Mouse (Mus musculus): Measurements from ENCODE around the gene Foxo1. TPM values are rescaled to one million over a fixed set of nuclear protein-coding genes. Genes with fewer than 3 reads are reported as not detected.

Gene Foxo1
- polyA plus RNA-seq, 2 experiments: 1.0 to 1.4 TPM

DNA sequence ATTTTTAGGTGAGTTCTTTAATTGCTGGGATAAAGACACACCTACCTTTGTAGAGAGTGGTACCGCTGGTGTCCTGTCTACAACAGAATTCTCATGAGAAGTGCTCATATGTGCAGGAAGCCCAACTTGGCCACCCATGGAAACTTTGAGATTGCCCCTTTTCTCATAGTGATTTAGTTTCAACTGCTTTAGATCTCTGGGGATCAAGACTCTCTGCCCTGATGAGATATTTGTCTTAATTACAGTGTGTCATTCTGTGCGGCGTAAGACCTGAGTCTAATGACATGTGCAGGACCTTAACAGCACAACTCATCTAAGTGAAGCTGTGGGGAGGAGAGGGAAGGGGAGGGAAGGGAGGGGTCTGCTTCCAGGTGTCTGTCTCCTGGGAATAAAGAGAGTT lies 13.7 kb downstream of the Foxo1 start:
- Histone ChIP-seq H3K36me3 (replicated peaks; ENCODE audit: control insufficient read depth, insufficient read depth, low read depth) (no peaks in the 10 kb centered on the region), H3K4me1 (replicated peaks; ENCODE audit: control insufficient read depth in 2 of 2, insufficient read depth in 2 of 2, low read length in 1 of 2) (no peaks in the 10 kb centered on the region; a peak in 1 of 4 replicates), H3K9me3 (ENCODE audit: control insufficient read depth, low read length) (no peaks in the 10 kb centered on the region), H3K4me2 (ENCODE audit: low read depth) (no peak overlapping the region), H3K27me3 (ENCODE audit: control insufficient read depth, insufficient read depth, low read length) (no peaks in the 10 kb centered on the region), H3K4me3 (ENCODE audit: insufficient read depth in 1 of 2, low read depth in 2 of 2, low read length in 2 of 2) (no peak overlapping the region), H3K27ac (no peak overlapping the region), H3K9ac (replicated peaks) (no peak overlapping the region)
- DNase-seq (ENCODE audit: low read depth in 3 of 3, low spot score in 3 of 3): no peak
- TF ChIP-seq EP300 (IDR thresholded peaks at IDR 0.05; ENCODE audit: low read depth) (no peak), CTCF (IDR thresholded peaks at IDR 0.05; ENCODE audit: low read depth) (no peak)
- WGBS (ENCODE audit: insufficient replicate concordance): 79% methylated on average over 3 of the region's 3 CpGs
- no peak for ATAC-seq (ENCODE audit: insufficient read depth)

DNA sequence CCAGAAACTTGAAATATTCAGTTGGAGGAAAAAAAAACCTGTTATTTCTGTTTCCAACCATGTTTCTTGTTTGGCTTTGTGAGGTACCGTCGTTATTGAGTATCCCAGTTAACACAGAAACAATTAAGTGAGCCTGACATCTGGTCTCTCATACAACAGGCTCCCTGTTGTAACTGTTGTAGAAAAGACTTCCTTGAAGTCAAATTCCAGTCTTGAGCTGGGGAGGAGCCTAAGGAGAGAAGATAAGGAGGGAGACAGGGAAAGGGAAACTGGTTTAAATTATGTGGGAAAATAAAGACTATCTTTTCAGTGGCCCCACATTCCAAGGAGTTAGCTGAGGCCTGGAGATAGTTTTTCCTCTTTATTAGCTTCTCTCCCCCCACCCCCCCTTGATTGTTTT lies 14.2 kb downstream of the Foxo1 start:
- DNase-seq (ENCODE audit: low read depth in 3 of 3, low spot score in 3 of 3): no peak
- 61% methylated on average over 2 of the region's 2 CpGs for WGBS (ENCODE audit: insufficient replicate concordance)

DNA sequence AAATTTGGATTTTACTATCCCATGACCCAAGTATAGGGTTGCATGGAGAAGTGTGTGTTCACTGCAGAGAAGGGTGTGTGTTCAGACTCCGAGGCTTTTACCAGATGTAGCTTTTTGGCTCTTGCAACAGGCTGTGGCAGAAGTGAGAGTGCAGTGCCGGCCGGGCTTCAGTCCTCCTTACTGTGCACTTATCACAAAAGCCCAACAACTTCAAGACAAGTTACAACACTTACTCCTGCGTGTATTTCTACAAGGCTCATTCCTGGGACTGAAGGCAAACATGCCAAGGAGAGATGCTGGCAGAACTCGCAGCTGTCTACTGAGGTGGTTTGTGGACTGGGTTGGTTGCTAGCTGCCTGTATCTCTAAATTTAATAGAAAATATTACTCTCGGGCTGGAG lies 15.4 kb downstream of the Foxo1 start:
- Histone ChIP-seq H3K27me3 (ENCODE audit: control insufficient read depth, insufficient read depth, low read length) (no peaks in the 10 kb centered on the region), H3K9ac (replicated peaks) (no peak overlapping the region), H3K27ac (no peak overlapping the region), H3K4me3 (ENCODE audit: insufficient read depth in 1 of 2, low read depth in 2 of 2, low read length in 2 of 2) (no peak overlapping the region), H3K36me3 (replicated peaks; ENCODE audit: control insufficient read depth, insufficient read depth, low read depth) (no peaks in the 10 kb centered on the region), H3K9me3 (ENCODE audit: control insufficient read depth, low read length) (no peaks in the 10 kb centered on the region), H3K4me1 (replicated peaks; ENCODE audit: control insufficient read depth in 2 of 2, insufficient read depth in 2 of 2, low read length in 1 of 2) (no peaks in the 10 kb centered on the region), H3K4me2 (ENCODE audit: low read depth) (no peak overlapping the region)
- DNase-seq (ENCODE audit: low read depth in 3 of 3, low spot score in 3 of 3) (no peak), ATAC-seq (ENCODE audit: insufficient read depth) (no peak)
- WGBS (ENCODE audit: insufficient replicate concordance): 59% methylated on average over 6 of the region's 6 CpGs
- no peak for TF ChIP-seq CTCF (IDR thresholded peaks at IDR 0.05; ENCODE audit: low read depth)
- TF ChIP-seq EP300 (IDR thresholded peaks at IDR 0.05; ENCODE audit: low read depth): no peak

More for the DNA sequence above, 14.2 kb downstream of the Foxo1 start:
- H3K4me3 ChIP-seq (ENCODE audit: insufficient read depth in 1 of 2, low read depth in 2 of 2, low read length in 2 of 2): no peak overlapping the region
- no peak overlapping the region for H3K4me2 ChIP-seq (ENCODE audit: low read depth)
- H3K9ac ChIP-seq (replicated peaks): no peak overlapping the region
- ATAC-seq (ENCODE audit: insufficient read depth): no peak
- no peaks in the 10 kb centered on the region; a peak in 1 of 4 replicates for H3K4me1 ChIP-seq (replicated peaks; ENCODE audit: control insufficient read depth in 2 of 2, insufficient read depth in 2 of 2, low read length in 1 of 2)
- TF ChIP-seq CTCF (IDR thresholded peaks at IDR 0.05; ENCODE audit: low read depth): no peak
- H3K27ac ChIP-seq: no peak overlapping the region
- H3K36me3 ChIP-seq (replicated peaks; ENCODE audit: control insufficient read depth, insufficient read depth, low read depth): no peaks in the 10 kb centered on the region
- no peaks in the 10 kb centered on the region for H3K9me3 ChIP-seq (ENCODE audit: control insufficient read depth, low read length)
- H3K27me3 ChIP-seq (ENCODE audit: control insufficient read depth, insufficient read depth, low read length): no peaks in the 10 kb centered on the region

- H3K27me3 ChIP-seq (ENCODE audit: control insufficient read depth, insufficient read depth, low read length): no peaks in the 10 kb centered on the region
- H3K4me1 ChIP-seq (replicated peaks; ENCODE audit: control insufficient read depth in 2 of 2, insufficient read depth in 2 of 2, low read length in 1 of 2): peaks cover 0 to 2% of the 10 kb centered on the region in 2 experiments; a peak in 1 of 4 replicates
- H3K27ac ChIP-seq: no peak overlapping the region
- H3K4me2 ChIP-seq (ENCODE audit: low read depth): no peak overlapping the region
- DNase-seq (ENCODE audit: low read depth in 3 of 3, low spot score in 3 of 3): no peak
- WGBS (ENCODE audit: insufficient replicate concordance): 78% methylated on average over 2 of the region's 2 CpGs
- no peaks in the 10 kb centered on the region for H3K9me3 ChIP-seq (ENCODE audit: control insufficient read depth, low read length)
- TF ChIP-seq CTCF (IDR thresholded peaks at IDR 0.05; ENCODE audit: low read depth): no peak
- TF ChIP-seq EP300 (IDR thresholded peaks at IDR 0.05; ENCODE audit: low read depth): no peak
- H3K36me3 ChIP-seq (replicated peaks; ENCODE audit: control insufficient read depth, insufficient read depth, low read depth): no peaks in the 10 kb centered on the region
- no peak overlapping the region for H3K4me3 ChIP-seq (ENCODE audit: insufficient read depth in 1 of 2, low read depth in 2 of 2, low read length in 2 of 2)
- H3K9ac ChIP-seq (replicated peaks): no peak overlapping the region
- ATAC-seq (ENCODE audit: insufficient read depth): no peak
Observed at GRCm38 (mm10) chr3:52290811-52291210, 22.7 kb downstream of the Foxo1 start.

DNA sequence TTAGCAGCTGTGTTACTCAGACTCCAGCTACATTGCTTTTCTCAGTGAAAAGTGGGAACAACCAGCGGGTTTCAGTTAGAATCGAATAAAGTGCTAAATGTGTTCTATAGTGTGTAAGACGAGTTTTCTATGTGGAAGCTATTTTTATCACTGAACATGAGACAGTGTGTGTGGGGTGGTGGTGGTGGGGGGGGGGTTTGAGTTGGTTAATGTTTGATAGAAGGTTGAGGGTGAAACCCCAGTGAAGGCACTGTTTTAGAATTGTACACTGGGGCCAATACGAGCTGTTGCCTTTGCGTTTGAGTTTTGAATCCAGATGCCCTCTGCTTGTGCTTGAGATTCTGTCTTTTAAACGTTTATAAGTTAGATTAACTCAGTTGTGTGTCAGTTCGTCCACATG lies 24.4 kb downstream of the Foxo1 start:
- WGBS (ENCODE audit: insufficient replicate concordance): 56% methylated on average over 7 of the region's 7 CpGs
- H3K4me2 ChIP-seq (ENCODE audit: low read depth): 0 out of 2 replicates have a peak overlapping the region, but pooled peaks have one; percentile 13
- peaks cover 0 to 11% of the 10 kb centered on the region in 2 experiments; a peak in 2 of 4 replicates for H3K4me1 ChIP-seq (replicated peaks; ENCODE audit: control insufficient read depth in 2 of 2, insufficient read depth in 2 of 2, low read length in 1 of 2)
- H3K4me3 ChIP-seq (ENCODE audit: insufficient read depth in 1 of 2, low read depth in 2 of 2, low read length in 2 of 2): no peak overlapping the region
- H3K36me3 ChIP-seq (replicated peaks; ENCODE audit: control insufficient read depth, insufficient read depth, low read depth): no peaks in the 10 kb centered on the region
- ATAC-seq (ENCODE audit: insufficient read depth): no peak
- H3K27me3 ChIP-seq (ENCODE audit: control insufficient read depth, insufficient read depth, low read length): no peaks in the 10 kb centered on the region
- no peak overlapping the region for H3K27ac ChIP-seq
- no peak for DNase-seq (ENCODE audit: low read depth in 3 of 3, low spot score in 3 of 3)
- no peak overlapping the region for H3K9ac ChIP-seq (replicated peaks)
- no peaks in the 10 kb centered on the region for H3K9me3 ChIP-seq (ENCODE audit: control insufficient read depth, low read length)
- TF ChIP-seq EP300 (IDR thresholded peaks at IDR 0.05; ENCODE audit: low read depth) (no peak), CTCF (IDR thresholded peaks at IDR 0.05; ENCODE audit: low read depth) (no peak)

Data from liver, embryonic 14.5 days (tissue).